Mouse (Mus musculus) cerebellum, adult 9-10 months (tissue): ENCODE data around the gene Atcay.
"Not testable (repeated sequence)": the region's sequence is repeated elsewhere in the genome, so short reads cannot be mapped to it uniquely, and the experiment has no call there.

Source experiments
- DNase-seq: peaks from one replicate; pipeline ENCODE4 v3.0.0; 2022

Gene Atcay

DNA sequence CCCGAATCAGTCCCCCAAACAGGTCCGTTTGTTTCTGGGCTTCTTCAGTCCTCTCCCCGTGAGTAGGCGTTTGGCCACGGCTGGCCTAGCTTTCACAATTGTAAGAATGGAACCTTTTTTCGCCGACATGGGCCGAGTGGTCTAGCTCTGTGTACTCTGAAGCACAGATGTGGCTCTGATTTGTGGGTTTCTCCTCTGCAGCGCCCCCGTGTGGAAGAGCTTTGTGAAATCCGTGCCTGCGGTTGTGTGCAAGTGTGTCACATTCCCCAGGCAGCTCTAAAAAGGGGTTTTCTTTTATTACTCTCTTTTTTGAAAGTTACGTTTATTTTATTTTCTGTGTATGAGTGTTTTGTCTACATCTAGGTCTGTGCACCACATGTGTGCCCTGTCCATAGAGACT lies 10.2 kb upstream of the Atcay start:
- no peak for DNase-seq

DNA sequence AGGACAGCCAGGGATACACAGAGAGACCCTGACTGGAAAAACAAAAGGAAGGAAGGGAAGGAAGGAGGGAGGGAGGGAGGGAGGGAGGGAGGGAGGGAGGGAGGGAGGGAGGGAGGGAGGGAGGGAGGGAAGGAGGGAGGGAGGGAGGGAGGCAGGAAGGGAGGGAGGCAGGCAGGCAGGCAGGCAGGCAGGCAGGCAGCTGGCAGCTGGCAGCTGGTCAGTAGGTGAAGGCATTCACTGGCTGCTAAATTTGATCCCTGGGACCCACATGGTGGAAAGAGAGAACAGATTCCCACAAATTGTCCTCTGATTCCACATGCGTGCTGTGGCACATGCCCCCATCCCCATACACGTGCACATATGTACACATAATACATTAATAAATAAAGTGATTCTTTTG lies 8.0 kb upstream of the Atcay start:
- no peak for DNase-seq

DNA sequence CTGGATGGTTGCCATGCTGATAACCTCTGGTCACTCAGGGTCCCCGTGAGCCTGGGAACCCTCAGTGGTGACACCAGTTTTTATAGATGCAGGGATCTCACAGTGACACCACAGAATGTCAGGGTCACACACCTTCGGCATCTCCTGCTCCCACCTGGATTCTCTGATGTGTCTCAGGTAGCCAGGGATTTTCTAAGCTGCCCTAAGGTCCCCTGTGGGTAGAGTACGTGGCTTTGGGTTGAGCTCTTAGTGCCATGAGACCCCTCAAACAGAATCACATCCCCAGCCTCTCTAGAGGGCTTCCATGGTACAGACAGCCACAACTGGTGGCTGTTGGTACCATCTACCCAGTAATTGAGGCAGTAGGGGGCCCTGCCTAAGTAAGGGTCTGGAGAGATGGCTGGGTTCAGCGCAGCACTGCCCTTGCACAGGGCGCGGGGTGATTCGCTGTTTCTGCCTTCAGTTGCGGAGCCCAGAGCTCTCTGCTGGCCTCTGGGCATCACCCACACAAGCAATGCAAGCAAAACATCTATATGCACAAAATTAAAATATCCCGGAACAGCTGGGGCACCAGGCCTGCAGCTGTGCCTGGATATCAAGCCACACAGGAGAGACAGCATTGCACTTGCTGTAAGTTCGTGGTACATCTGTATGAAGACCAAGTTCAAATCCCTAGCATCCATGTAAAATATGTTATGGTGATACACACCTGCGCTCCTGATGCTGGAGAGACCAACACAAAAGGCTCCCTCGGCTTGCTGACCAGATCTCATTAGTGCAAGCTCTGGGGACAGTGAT lies 6.0 kb upstream of the Atcay start:
- DNase-seq, result no peak

DNA sequence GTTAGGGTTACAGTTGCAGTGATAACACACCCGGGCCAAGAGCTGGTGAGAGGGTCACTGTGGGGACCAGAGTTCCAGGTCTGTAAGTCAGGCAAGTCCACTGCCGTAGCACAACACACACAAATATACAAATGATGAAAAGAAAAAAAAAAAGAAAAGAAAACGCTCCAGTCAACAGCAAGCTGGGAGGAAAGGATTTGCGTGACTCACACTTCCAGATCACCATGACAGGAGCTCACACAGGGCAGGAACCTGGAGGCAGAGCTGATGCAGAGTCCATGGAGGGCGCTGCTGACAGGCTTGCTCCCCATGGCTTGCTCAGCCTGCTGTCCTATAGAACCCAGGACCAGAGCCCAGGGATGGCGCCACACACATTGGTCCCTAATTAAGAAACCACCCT lies 3.6 kb upstream of the Atcay start:
- no peak for DNase-seq

DNA sequence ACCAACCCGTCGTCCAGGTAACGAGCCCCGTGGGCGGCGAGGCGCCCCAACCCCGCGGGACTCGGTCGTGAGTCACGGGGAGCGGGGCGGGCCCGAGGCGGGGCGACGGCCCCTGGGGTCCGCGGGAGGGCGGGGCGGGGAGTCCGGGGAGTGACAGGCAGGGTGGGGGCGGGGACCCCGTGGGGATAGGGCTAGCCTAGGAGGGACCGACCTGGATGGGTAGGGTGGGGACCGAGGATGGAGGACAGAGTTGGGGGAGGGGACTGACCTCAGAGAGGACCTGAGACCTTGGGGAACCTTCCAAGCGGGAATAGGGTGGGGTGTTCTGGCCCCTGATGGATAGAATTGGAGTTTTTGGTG lies 2.6 kb upstream of the Atcay start:
- no peak for DNase-seq

DNA sequence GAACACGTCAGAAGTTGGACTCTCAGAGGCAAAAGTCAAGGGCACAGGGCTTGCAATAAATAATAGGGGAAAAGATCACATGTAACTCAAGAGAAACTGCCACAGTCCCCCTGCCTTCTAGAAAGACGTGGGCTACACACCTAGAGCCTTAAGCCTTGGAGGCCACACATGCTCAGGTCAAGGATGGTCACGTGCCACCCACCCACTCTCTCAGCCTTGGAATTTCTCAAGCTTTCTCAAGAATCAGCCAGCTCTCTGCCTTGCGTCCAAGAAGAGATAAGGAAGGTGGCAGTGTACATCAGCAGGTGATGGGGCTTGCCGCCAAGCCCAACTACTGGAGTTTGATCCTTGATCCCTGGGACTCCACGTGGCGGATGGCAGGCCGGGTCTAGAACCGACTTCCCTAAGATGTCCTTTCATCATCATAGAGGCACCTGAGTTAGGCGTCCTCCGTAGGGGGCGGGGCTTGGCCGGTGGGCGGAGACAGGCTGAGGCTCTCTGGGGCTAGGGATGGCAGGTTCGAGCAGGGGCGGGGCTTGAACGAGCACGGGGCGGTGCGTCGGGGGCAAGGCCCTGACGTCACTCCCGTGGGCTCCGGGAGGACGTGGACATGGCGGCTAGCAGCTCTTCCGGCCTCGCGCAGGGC lies 2.1 kb upstream of the Atcay start, which contains the start of gene Zfr2:
TSS of gene Zfr2 (plus strand) at position 576 of the 646 bp plus-strand sequence.
- DNase-seq, result peak; percentile 96

DNA sequence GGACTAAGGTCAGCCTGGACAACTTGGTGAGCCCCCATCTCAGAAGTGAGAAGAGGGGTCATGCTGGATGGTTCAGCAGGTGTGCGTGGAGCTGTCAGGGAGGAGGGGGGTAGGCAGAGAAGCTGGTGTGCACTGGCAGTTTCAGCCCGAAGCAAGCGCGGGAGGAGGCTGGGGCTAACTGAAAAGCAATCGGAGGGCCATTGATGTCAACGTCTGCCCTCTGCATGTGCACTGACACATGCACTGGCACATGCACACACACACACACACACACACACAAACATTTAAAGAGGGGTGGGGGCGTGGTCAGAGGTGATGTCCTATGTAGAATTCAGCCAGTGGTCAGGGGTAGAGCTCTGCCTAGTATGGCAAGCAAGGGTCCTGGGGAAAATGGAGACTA lies 803 bp upstream of the Atcay start:
- DNase-seq, result no peak

DNA sequence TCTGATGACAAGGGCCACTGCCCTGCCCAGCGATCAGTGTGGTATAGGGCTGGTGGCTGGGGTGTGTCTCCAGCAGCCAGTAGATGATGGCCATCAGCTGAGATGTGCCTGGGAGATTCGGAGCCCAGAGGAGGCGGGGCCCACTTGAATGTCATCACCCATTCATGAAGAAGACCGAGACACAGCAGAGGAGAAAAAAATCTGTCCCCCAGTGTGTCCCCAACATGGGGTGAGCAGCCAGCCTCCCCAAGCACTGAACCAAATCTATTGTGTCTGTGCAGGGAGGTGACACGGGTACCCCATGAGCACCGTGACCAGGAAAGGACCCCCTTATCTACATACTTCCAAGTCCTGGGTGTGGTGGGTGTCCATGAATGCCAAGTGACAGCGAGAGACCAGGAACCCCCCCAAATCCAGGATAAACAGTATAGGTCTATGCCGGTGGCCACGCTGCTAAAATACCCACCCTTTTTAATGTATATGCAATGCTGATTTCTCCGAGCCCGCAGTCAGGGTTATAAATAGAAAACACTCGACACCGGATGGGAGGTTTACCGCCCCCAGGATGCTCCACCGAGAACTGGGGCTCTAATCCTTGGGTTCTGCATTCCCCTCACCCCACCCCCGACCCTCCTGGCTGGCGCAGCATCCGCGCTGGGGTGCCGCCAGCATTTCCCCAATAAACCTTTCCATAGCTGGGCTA lies 747 bp downstream of the Atcay start:
- peak; percentile 68 for DNase-seq

DNA sequence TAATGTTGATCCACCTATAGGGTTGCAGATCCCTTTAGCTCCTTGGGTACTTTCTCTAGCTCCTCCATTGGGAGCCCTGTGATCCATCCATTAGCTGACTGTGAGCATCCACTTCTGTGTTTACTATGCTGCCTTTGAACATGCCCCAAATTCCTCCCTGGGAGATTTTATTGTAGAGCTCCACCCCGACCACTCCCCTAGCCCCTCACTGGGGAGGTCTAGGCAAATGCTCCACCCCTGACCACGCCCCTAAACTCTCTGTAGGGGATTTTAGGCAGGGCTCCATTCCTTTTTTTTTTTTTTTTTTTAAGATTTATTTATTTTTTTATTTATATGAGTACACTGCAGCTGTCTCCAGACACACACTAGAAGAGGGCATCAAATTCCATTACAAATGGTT lies 6.9 kb downstream of the Atcay start:
- DNase-seq, result not testable (repeated sequence)

DNA sequence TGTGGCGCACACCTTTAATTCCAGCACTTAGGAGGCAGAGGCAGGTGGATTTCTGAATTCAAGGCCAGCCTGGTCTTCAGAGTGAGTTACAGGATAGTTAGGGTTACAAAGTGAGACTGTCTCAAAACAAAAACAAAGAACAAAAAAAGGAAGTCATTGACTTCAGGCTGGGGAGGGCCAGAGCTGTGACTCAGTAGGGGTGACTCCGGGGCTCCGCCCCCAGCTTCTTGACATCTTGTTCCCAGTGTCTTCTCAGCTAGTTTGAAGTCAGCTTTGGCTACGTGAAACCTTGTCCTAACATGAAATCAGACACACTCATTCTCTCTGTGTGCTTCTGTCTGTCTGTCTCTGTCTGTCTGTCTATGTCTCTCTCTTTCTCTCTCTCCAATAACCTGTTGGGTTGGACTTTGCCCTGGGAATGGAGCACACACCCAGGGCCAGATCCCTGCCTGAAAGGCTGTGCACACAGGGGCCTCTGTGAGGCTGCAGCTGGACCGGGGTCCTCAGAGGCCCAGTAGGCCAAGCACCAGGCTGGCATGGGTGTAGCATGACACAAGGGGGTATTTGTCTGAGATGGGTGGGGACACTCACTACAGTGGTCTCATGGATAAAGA lies 9.1 kb downstream of the Atcay start:
- no peak for DNase-seq

DNA sequence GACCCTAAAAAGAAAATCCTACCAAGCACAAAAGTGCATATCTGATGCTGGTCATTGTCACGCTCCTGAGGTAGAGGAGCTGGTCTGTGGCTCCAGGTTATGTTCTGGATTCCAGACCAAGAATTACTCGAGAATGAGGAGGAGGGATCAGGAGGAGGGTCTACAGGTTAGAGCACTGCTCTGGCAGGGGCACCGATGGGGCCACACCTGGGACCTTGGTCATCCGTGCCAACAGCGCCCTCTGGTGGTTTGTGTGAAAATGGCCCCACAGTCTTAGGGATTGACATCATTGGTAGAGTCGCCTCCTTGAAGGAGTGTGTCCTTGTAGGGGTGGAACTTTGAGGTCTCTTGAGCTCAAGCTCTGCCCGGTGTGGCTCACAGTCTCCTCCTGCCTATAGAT lies 12.7 kb downstream of the Atcay start:
- DNase-seq, result peak; percentile 81

DNA sequence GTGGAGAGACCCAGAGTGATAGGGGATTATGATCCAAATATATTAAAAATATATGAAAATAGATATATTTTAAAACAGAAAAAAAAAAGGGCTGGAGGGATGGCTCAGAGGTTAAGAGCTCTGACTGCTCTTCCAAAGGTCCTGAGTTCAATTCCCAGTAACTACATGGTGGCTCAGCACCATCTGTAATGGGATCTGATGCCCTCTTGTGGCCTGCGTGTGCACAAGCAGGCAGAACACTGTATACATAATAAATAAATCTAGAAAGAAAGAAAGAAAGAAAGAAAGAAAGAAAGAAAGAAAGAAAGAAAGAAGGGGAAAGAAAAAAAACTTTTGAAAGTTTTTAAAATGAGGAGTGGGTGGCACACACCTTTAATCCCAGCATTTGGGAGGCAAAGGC lies 13.4 kb downstream of the Atcay start:
- DNase-seq, result not testable (repeated sequence)

DNA sequence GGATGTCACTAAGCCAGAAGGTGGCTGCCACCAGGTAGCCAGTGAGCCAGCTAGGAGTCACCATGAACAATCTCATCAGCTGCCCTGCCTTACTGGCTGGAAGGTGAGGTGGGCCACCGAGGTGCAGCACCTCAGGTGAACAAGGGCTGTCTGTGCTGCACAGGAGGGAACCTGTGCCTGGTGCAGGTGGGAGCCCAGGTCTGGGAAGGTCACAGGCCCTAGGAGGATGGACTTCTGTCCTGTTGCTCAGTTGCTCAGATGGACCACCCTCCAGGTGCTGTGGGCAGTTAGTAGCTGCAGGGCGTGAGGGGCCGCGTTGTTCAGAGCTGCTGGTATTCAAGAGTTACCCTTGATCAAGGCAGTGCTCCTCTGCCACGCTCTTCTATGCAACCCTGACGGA lies 13.8 kb downstream of the Atcay start:
- no peak for DNase-seq

DNA sequence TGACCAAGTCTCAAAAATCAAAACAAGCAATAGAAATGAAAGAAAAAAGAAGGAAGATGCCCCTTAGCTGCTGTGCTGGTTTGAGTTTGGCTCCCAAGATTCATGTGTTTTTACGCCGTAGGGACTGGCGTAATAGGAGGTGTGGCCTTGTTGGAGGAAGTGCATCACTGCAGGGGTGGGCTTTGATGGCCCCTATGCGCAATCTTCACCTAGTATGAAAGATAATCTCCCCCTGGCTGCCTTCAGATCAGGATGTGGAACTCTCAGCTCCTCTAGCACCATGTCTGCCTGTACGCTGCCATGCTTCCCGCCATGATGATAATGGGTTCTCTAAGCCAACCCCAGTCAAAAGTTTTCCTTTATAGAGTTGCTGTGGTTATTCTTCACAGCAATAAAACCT lies 14.4 kb downstream of the Atcay start:
- DNase-seq, result no peak

DNA sequence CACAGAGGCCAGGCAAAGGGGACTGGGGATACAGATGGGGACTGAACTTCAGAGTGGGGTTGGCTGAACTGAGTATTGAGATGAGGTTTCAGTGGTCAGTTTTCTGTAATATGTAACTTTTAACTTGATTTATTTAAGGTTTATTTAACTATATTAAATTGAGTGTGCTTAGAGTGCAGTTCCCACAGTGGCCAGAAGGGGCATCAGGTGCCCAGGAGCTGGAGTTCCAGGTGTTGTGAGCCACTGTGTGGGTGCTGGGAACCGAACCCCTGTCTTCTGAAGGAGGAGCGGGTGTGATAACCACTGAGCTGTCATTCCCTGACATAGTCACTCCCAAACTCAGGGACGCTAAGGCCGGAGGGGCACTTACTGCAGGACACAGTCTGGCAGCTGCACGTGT lies 20.5 kb downstream of the Atcay start:
- no peak for DNase-seq

DNA sequence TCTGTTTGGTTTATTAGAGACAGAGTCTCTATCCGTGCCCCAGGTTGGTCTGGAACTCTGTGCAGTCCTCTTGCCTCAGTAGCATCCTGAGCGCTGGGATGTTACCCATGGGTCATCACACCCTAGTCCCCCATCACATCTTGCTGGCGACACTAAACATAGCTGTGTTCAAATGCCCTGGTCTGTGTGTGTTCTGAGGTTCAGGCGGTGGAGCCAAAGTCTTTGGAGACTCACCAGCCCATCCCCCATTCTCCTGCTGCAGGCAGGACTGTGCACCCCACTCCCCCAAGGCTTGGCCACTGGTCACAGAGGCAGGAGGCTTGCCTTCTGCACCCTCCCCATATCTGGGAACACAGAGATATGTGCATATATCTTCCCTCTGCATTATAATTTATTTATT lies 26.5 kb downstream of the Atcay start:
- no peak for DNase-seq

DNA sequence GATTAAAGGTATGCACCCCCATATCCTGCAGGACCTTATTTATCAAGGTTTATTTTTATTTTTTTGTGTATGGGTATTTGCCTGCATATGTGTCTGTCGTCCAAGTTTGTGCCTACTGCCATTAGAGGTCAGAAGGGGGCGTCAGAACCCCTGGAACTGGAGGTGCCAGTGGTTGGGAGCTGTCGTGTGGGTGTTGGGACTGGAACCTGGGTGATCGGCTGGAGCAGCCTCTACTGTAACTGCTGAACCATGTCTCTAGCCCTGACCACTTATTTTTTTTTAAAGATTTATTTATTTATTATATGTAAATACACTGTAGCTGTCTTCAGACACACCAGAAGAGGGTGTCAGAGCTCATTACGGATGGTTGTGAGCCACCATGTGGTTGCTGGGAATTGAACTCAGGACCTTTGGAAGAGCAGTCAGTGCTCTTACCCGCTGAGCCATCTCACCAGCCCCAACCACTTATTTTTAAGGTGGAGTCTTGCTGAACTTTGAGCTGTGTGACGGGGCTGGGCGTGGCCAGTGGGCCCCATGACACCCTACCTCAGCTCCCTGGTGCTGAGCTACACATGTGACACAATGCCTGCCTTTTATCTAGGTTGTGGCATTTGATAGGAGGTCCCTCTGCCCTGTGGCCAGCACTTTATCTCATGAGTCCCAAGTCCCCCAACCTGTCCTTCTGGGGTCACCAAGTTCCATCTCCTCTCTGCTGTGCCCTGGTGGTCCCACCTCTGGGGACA lies 27.5 kb downstream of the Atcay start:
- no peak for DNase-seq

DNA sequence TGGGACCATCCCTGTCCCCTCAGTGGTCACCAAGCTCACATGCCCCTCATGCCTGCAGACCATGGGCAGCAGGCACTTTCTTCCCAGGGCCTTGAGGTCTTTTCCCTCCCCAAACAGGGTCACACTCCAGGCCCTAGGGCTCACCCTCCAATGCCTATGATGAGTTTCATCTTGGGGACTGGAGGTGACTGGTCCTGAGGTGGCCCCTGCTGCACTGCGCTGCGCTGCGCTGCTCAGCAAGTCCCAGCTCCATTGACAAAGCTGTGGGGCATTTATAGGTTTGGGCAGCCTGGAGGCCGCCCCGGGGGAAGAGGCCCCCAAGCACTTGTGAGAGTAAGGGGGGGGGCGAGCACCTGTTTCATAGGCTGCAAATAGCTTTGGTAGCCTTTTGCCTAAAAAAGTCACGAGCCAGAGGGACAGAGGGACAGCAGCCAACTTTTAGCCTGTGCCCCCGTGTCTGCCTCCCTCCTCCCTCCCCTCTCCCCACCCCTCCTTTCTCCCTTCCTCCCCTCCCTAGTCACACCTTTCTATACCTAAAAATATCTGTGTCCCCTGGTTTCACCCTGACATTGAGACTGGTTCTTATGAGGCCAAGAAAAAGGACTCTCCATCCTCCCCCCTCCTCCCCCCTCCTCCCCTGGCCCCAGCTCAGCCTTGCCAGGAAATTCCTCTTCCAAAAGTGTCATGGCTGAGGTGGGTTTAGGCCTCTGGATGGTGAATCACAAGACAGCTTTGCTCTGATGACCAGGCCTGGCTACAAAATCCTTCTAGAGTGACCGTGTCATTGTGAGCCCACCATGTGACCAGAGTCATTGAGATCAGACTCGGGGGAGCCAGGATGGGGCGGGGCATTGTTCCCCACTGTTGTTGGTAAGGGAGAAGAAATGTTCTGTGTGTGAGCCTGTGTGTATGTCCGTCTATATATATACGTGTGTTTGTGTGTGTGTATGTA lies 28.6 kb downstream of the Atcay start, which contains the start of gene Nmrk2:
TSS of gene Nmrk2 (minus strand) at position 245 of the 952 bp plus-strand sequence.
- no peak for DNase-seq

DNA sequence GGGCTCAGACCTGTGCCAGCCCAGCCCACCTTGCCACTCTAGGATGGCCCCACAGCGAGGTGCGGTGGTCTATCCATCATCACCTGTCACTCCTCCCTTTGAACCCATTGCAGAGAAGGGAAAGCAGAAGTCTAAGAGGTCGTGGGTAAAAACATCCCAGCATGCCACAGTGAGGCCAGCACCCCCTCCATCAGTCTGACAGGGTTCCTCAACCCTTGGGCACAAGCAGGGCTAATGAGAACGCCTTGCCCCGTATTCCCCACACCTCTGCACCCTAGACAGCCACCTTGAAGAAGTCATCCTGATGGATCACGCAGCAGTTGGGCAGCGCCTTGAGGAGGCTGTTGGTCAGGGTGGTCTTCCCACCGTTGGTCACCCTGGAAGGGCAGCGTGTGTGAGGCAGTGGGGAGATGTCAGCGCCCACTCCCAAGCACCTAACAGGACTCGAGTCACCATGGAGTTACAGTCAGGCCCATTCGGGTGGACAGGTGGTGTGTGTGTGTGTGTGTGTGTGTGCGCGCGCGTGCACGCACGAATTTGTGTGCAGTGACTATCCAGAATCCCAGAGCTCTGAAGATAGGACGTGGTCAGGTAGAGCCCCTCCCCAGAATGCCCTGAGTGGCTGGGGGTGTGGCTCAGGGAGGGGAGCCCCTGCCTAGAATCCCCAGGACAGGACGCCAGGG lies 29.9 kb downstream of the Atcay start:
- no peak for DNase-seq

DNA sequence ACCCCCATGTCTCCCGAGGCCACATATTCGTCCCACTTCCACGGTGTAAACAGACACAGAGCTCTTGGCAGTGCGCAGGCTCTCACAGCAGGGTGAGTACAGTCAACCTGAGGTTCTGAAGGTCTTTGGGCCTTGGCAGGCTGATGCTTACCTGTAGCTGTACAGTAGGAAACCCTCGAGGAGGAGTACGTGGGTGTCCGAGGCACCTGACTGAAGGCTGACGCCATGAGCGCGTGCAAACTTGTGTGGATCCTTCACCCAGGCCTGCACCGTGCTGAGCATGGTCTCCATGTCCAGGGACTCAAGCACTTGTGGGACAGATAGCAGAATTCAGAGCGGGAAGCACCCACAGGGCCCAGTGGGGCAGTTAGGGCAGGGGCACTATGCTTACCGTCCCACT lies 30.5 kb downstream of the Atcay start:
- no peak for DNase-seq

DNA sequence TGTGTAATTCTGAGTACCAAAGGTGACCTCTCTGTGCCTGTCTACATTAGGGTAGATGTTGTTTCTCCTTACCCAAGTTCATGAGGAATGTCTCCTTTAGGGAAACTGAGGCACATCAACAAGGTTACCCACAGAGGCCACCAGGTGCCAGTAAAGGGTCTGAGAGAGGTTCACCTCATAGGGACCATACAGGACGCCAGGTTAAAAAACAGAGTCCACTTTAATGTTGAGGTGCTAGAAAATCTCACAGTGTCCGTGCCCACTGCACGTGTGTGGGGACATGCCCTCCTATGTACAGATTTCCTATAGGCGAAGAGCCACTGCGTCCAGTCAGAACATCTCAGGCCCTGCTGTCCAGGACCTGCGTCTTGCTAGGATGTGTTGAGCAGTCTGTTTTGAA lies 31.6 kb downstream of the Atcay start:
- DNase-seq, result no peak
